Mouse (Mus musculus) neural tube, embryonic 13.5 days (tissue): ENCODE results near the gene Isg20l2. TPM values are rescaled to one million over a fixed set of nuclear protein-coding genes. Genes with fewer than 3 reads are reported as not detected.

ENCODE experiments used
- ATAC-seq: fragments of 200-750 bp; cut with Nextera tagmentation; 2 replicates; pipeline ENCODE4 v1.8.0; 2017; ENCODE audit warnings: low read depth, mild to moderate bottlenecking, moderate TSS enrichment, moderate library complexity
- H3K27ac ChIP-seq: fragments of 300-500 bp; sonication (generic); replicated peaks from 2 replicates; pipeline ENCODE4 v1.5.1; 2015; ENCODE audit warnings: moderate library complexity, mild to moderate bottlenecking, inconsistent platforms
- H3K27me3 ChIP-seq: fragments of 300-500 bp; sonication (generic); 2 replicates; pipeline ENCODE4 v1.6.1; 2015; ENCODE audit warnings: mild to moderate bottlenecking, inconsistent platforms
- H3K36me3 ChIP-seq: fragments of 300-500 bp; sonication (generic); 2 replicates; pipeline ENCODE4 v1.6.1; 2015; ENCODE audit warnings: mild to moderate bottlenecking, inconsistent platforms
- H3K4me1 ChIP-seq: fragments of 300-500 bp; sonication (generic); replicated peaks from 2 replicates; pipeline ENCODE4 v1.6.1; 2015; ENCODE audit warnings: inconsistent platforms
- H3K4me2 ChIP-seq: fragments of 300-500 bp; sonication (generic); 2 replicates; pipeline ENCODE4 v1.6.1; 2015; ENCODE audit warnings: inconsistent platforms, mild to moderate bottlenecking, moderate library complexity
- H3K4me3 ChIP-seq: fragments of 300-500 bp; sonication (generic); 2 replicates; pipeline ENCODE4 v1.5.1; 2015; ENCODE audit warnings: mild to moderate bottlenecking, inconsistent platforms
- H3K9ac ChIP-seq: fragments of 300-500 bp; sonication (generic); 2 replicates; pipeline ENCODE4 v1.6.1; 2015; ENCODE audit warnings: moderate library complexity, mild to moderate bottlenecking, inconsistent platforms
- H3K9me3 ChIP-seq: fragments of 300-500 bp; sonication (generic); 2 replicates; pipeline ENCODE4 v1.6.1; 2016; ENCODE audit warnings: inconsistent platforms
- WGBS: fragments of 180-500 bp; shearing (Covaris S2); methylation state at CpG from one replicate; pipeline ENCODE4 v1.1.7; 2015; 5-methylcytosine and 5-hydroxymethylcytosine counted together
- polyA plus RNA-seq: library from polyadenylated mRNA; unstranded; fragments of >200 nt; fragmentation: Nextera tagmentation; extraction: Ambion mirVana; gene quantifications from 2 replicates; pipeline ENCODE4 v1.2.1, GENCODE M21; 2015

The Isg20l2 gene
- polyA plus RNA-seq, 1 experiment from 2014 or later: 36.2 TPM

- Histone ChIP-seq H3K4me3 (peak overlapping the region; percentile 40), H3K27me3 (no peaks in the 10 kb centered on the region), H3K9me3 (no peaks in the 10 kb centered on the region), H3K4me1 (peaks cover 82% of the 10 kb centered on the region), H3K36me3 (no peaks in the 10 kb centered on the region), H3K9ac (peak overlapping the region; percentile 70), H3K27ac (peak overlapping the region; percentile 61), H3K4me2 (peak overlapping the region; percentile 68)
- 0 out of 2 replicates have a peak, but pooled peaks have one; percentile 6 for ATAC-seq
- 5% methylated on average over 13 of the region's 13 CpGs for WGBS
Observed at GRCm38 (mm10) chr3:87949955-87950515, 19.9 kb downstream of the Isg20l2 start.

- Histone ChIP-seq H3K27ac (peak overlapping the region; percentile 61), H3K4me1 (peaks cover 63% of the 10 kb centered on the region), H3K4me2 (peak overlapping the region; percentile 68), H3K4me3 (peak overlapping the region; percentile 15; the same call in 1 of the 2 replicates), H3K36me3 (no peaks in the 10 kb centered on the region), H3K9ac (peak overlapping the region; percentile 60; the same call in 1 of the 2 replicates), H3K9me3 (no peaks in the 10 kb centered on the region), H3K27me3 (no peaks in the 10 kb centered on the region)
- WGBS: 17% methylated on average over 12 of the region's 12 CpGs
- ATAC-seq: no peak
Observed at GRCm38 (mm10) chr3:87951946-87952345, 21.8 kb downstream of the Isg20l2 start.

- peak; percentile 15; the same call in 1 of the 2 replicates for ATAC-seq
- peak overlapping the region; percentile 15 for H3K4me3 ChIP-seq
Observed at GRCm38 (mm10) chr3:87952440-87952839, 22.3 kb downstream of the Isg20l2 start.

GRCm38 (mm10) chr3:87958056-87958455, 27.9 kb downstream of the Isg20l2 start:
- 14% methylated on average over 1 of the region's 1 CpGs for WGBS
- no peaks in the 10 kb centered on the region for H3K27me3 ChIP-seq
- no peaks in the 10 kb centered on the region for H3K9me3 ChIP-seq
- H3K9ac ChIP-seq: no peak overlapping the region
- H3K4me3 ChIP-seq: no peak overlapping the region
- H3K27ac ChIP-seq: no peak overlapping the region
- H3K4me1 ChIP-seq: peaks cover 34% of the 10 kb centered on the region
- no peak overlapping the region for H3K4me2 ChIP-seq
- ATAC-seq: no peak
- no peaks in the 10 kb centered on the region for H3K36me3 ChIP-seq

More at GRCm38 (mm10) chr3:87952440-87952839, 22.3 kb downstream of the Isg20l2 start:
- Histone ChIP-seq H3K4me1 (peaks cover 58% of the 10 kb centered on the region), H3K9me3 (no peaks in the 10 kb centered on the region), H3K9ac (peak overlapping the region; percentile 60; the same call in 1 of the 2 replicates), H3K36me3 (no peaks in the 10 kb centered on the region), H3K27ac (peak overlapping the region; percentile 61), H3K4me2 (peak overlapping the region; percentile 68), H3K27me3 (no peaks in the 10 kb centered on the region)
- WGBS: 1% methylated on average over 5 of the region's 5 CpGs

GRCm38 (mm10) chr3:87958476-87958875, 28.4 kb downstream of the Isg20l2 start:
- no peaks in the 10 kb centered on the region for H3K27me3 ChIP-seq
- H3K4me1 ChIP-seq: peaks cover 30% of the 10 kb centered on the region
- no peaks in the 10 kb centered on the region for H3K36me3 ChIP-seq
- H3K9me3 ChIP-seq: no peaks in the 10 kb centered on the region
- H3K4me3 ChIP-seq: no peak overlapping the region
- no peak for ATAC-seq
- H3K4me2 ChIP-seq: no peak overlapping the region
- WGBS: 5% methylated on average over 4 of the region's 4 CpGs
- no peak overlapping the region for H3K27ac ChIP-seq
- H3K9ac ChIP-seq: no peak overlapping the region

- no peak for ATAC-seq
- Histone ChIP-seq H3K27me3 (no peaks in the 10 kb centered on the region), H3K4me3 (no peak overlapping the region), H3K4me2 (no peak overlapping the region), H3K36me3 (no peaks in the 10 kb centered on the region), H3K27ac (peak overlapping the region; percentile 97; the same call in 1 of the 2 replicates), H3K4me1 (peaks cover 29% of the 10 kb centered on the region), H3K9me3 (no peaks in the 10 kb centered on the region), H3K9ac (no peak overlapping the region)
- 12% methylated on average over 1 of the region's 1 CpGs for WGBS
Observed at GRCm38 (mm10) chr3:87958967-87959366, 28.9 kb downstream of the Isg20l2 start.

- no peak for ATAC-seq
- WGBS: 41% methylated on average over 7 of the region's 7 CpGs
Observed at GRCm38 (mm10) chr3:87959371-87959770, 29.3 kb downstream of the Isg20l2 start.

GRCm38 (mm10) chr3:87960191-87960585, 30.1 kb downstream of the Isg20l2 start:
- Histone ChIP-seq H3K4me1 (peaks cover 29% of the 10 kb centered on the region), H3K9ac (peak overlapping the region; percentile 83), H3K27ac (peak overlapping the region; percentile 97), H3K27me3 (no peaks in the 10 kb centered on the region), H3K36me3 (no peaks in the 10 kb centered on the region), H3K4me3 (peak overlapping the region; percentile 45), H3K9me3 (no peaks in the 10 kb centered on the region), H3K4me2 (peak overlapping the region; percentile 78)
- 2% methylated on average over 10 of the region's 10 CpGs for WGBS
- ATAC-seq: peak; percentile 9; the same call in 1 of the 2 replicates

More at GRCm38 (mm10) chr3:87959371-87959770, 29.3 kb downstream of the Isg20l2 start:
- no peak overlapping the region for H3K4me3 ChIP-seq
- no peak overlapping the region for H3K9ac ChIP-seq
- no peaks in the 10 kb centered on the region for H3K27me3 ChIP-seq
- peaks cover 29% of the 10 kb centered on the region for H3K4me1 ChIP-seq
- H3K4me2 ChIP-seq: peak overlapping the region; percentile 78; the same call in 1 of the 2 replicates
- H3K9me3 ChIP-seq: no peaks in the 10 kb centered on the region
- no peaks in the 10 kb centered on the region for H3K36me3 ChIP-seq
- H3K27ac ChIP-seq: peak overlapping the region; percentile 97

- H3K27ac ChIP-seq: peak overlapping the region; percentile 97
- H3K4me3 ChIP-seq: peak overlapping the region; percentile 45
- ATAC-seq: peak; percentile 97
- WGBS: under 1% methylated on average over 27 of the region's 27 CpGs
- no peaks in the 10 kb centered on the region for H3K36me3 ChIP-seq
- H3K9me3 ChIP-seq: no peaks in the 10 kb centered on the region
- H3K4me2 ChIP-seq: peak overlapping the region; percentile 78
- peak overlapping the region; percentile 83 for H3K9ac ChIP-seq
- peaks cover 29% of the 10 kb centered on the region for H3K4me1 ChIP-seq
- no peaks in the 10 kb centered on the region for H3K27me3 ChIP-seq
Observed at GRCm38 (mm10) chr3:87960586-87961191, 30.6 kb downstream of the Isg20l2 start.

GRCm38 (mm10) chr3:87970184-87970938, 40.2 kb downstream of the Isg20l2 start:
- WGBS: under 1% methylated on average over 21 of the region's 21 CpGs
- Histone ChIP-seq H3K27me3 (no peaks in the 10 kb centered on the region; the same call in 1 of the 2 replicates), H3K9ac (peak overlapping the region; percentile 91), H3K4me2 (peak overlapping the region; percentile 95), H3K4me3 (peak overlapping the region; percentile 66), H3K9me3 (no peaks in the 10 kb centered on the region), H3K4me1 (peaks cover 53% of the 10 kb centered on the region), H3K36me3 (peaks cover under 1% of the 10 kb centered on the region; the same call in 1 of the 2 replicates), H3K27ac (peak overlapping the region; percentile 49)
- 0 out of 2 replicates have a peak, but pooled peaks have one; percentile 5 for ATAC-seq

- 0% methylated on average over 44 of the region's 44 CpGs for WGBS
- no peaks in the 10 kb centered on the region; the same call in 1 of the 2 replicates for H3K27me3 ChIP-seq
- H3K9me3 ChIP-seq: no peaks in the 10 kb centered on the region
- peak within 1 kb of the TSS; percentile 91 for H3K9ac ChIP-seq
- peaks cover 7% of the 10 kb centered on the region for H3K36me3 ChIP-seq
- H3K4me3 ChIP-seq: peak within 1 kb of the TSS; percentile 66
- H3K4me2 ChIP-seq: peak within 1 kb of the TSS; percentile 95
- peaks cover 53% of the 10 kb centered on the region for H3K4me1 ChIP-seq
- peak within 1 kb of the TSS; percentile 89 for H3K27ac ChIP-seq
- peak; percentile 71 for ATAC-seq
Observed at GRCm38 (mm10) chr3:87970939-87971488, 40.9 kb downstream of the Isg20l2 start, which contains the start of gene Nes. Nes (plus strand) TSS chr3:87971078.
